Mouse (Mus musculus): ENCODE results near the gene Kcnn3.

DNA sequence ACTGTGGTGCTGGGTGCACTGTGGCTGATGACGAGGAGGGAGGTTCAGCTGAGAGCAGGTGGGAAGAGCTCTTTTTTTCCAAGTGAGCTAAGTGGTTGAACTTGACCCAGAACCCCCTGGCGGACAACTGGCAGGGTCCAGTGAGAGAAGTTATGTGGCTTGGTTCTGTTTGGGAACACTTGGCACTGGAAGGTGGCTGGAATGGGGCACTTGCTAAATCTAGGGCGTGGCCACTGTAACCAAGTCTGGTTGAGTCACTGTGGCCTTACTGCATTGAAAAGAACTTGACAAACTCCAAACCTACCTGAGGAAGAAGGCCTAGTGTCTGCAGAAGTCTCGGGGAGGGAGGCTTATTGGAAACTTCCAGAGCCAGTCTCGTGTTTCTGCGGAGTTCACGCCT, 78.4 kb downstream of the Kcnn3 start:
- TF ChIP-seq CTCF (IDR thresholded peaks at IDR 0.05; ENCODE audit: control insufficient read depth, insufficient read depth, low read length) (no peak), POLR2A (IDR thresholded peaks at IDR 0.05; ENCODE audit: borderline replicate concordance, control insufficient read depth, low read depth, low read length) (no peak)
